ENCODE assay signal across 21 mouse cellular contexts in the genomic region with DNA sequence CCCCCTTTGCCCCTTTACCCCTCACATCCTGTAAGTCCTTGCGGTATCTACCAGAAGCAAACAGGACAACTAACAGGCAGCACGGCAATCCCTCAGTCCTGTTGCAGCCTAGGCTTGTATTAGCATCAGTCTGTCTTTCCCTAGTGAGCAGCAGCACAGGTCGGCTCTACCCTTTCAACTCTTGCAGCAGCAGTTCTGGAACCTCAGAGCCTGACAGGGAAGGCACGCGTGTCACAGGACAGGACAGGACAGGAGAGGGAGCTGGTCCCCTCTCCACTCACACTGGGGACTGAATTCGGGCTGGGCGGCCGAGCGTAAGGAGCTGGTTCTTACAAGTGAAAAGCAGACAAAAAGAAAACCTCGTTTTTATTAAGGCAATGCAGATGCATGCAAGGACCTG. TPM values are rescaled to one million over a fixed set of nuclear protein-coding genes. Genes with fewer than 3 reads are reported as not detected.
DNase-seq lines count a peak whose midpoint lies in the region; ATAC-seq and TF ChIP-seq lines count a peak whose summit lies in the region.
"Had no signal": no experiment of that assay in that cellular context is flagged by ENCODE, and none has a peak within 500 bp of the region (broad histone marks: within the 10 kb centered on the region; RNA-seq: fewer than 3 reads in every experiment).

No protein-coding gene starts in this region.

- H3K4me3 ChIP-seq in midbrain, embryonic 11.5 days (ENCODE audit: low read depth, low read length) = no peak overlapping the region
- no peak overlapping the region for H3K4me3 ChIP-seq in midbrain, embryonic 10.5 days
- no peak overlapping the region for H3K4me3 ChIP-seq in intestine, embryonic 16.5 days (ENCODE audit: low read length)
- peak overlapping the region; percentile 13 for H3K4me3 ChIP-seq in myocyte
- H3K4me3 ChIP-seq: embryonic facial prominence, embryonic 10.5 days; embryonic facial prominence, embryonic 12.5 days; forebrain, embryonic 13.5 days; forebrain, embryonic 15.5 days had no signal

- TF ChIP-seq POLR2A in myocyte (IDR thresholded peaks at IDR 0.05; ENCODE audit: insufficient read length, low read depth) = no peak

- 59% methylated on average over 10 of the region's 10 CpGs for WGBS in midbrain, embryonic 11.5 days
- 60% methylated on average over 10 of the region's 10 CpGs for WGBS in midbrain, embryonic 10.5 days
- 49% methylated on average over 10 of the region's 10 CpGs for WGBS in intestine, embryonic 16.5 days

- H3K9me3 ChIP-seq in midbrain, embryonic 11.5 days (ENCODE audit: control insufficient read depth, low read length) = no peaks in the 10 kb centered on the region
- no peaks in the 10 kb centered on the region for H3K9me3 ChIP-seq in midbrain, embryonic 10.5 days (replicated peaks)
- H3K9me3 ChIP-seq in intestine, embryonic 16.5 days (ENCODE audit: control insufficient read depth, low read length) = no peaks in the 10 kb centered on the region
- H3K9me3 ChIP-seq: embryonic facial prominence, embryonic 10.5 days; embryonic facial prominence, embryonic 12.5 days; forebrain, embryonic 13.5 days; forebrain, embryonic 15.5 days; G1E had no signal

- peak; percentile 78 for DNase-seq in midbrain, embryonic 11.5 days (ENCODE audit: low spot score, missing footprints)
- no peak for DNase-seq in midbrain, embryonic 10.5 days (ENCODE audit: low spot score)
- DNase-seq in heart, postnatal 4 days = no peak
- DNase-seq in left cerebral cortex, postnatal 14 days (ENCODE audit: low spot score in 2 of 2) = no peak
- DNase-seq: adrenal gland, adult 8-10 months; adrenal gland, postnatal 14 days; adrenal gland, postnatal 36 days; cerebellum, adult 11-12 months; cerebellum, adult 9-10 months; cerebellum, postnatal 10 days had no signal

- H3K4me1 ChIP-seq in midbrain, embryonic 11.5 days (ENCODE audit: control insufficient read depth, insufficient read depth, low read length) = peaks cover 8% of the 10 kb centered on the region
- peaks cover 12% of the 10 kb centered on the region for H3K4me1 ChIP-seq in midbrain, embryonic 10.5 days
- peaks cover 9% of the 10 kb centered on the region for H3K4me1 ChIP-seq in intestine, embryonic 16.5 days (ENCODE audit: control insufficient read depth, insufficient read depth, low read length)

- no peak for ATAC-seq in midbrain, embryonic 11.5 days (ENCODE audit: low FRiP score)
- peak; percentile 29; the same call in 1 of the 2 replicates for ATAC-seq in intestine, embryonic 16.5 days
- ATAC-seq: activated CD4-positive, CD25-positive, alpha-beta regulatory T cell, adult 4 months; CD4-positive, CD25-positive, alpha-beta regulatory T cell, adult 4 months; forebrain, embryonic 13.5 days; forebrain, embryonic 15.5 days; Patski had no signal

- no peak overlapping the region for H3ac ChIP-seq in myocyte (ENCODE audit: control insufficient read depth, insufficient read length)

- H3K27ac ChIP-seq in midbrain, embryonic 11.5 days (ENCODE audit: low read depth, low read length) = no peak overlapping the region
- no peak overlapping the region for H3K27ac ChIP-seq in midbrain, embryonic 10.5 days (replicated peaks)
- no peak overlapping the region; the same call in 1 of the 2 replicates for H3K27ac ChIP-seq in intestine, embryonic 16.5 days (ENCODE audit: low read length)
- H3K27ac ChIP-seq: embryonic facial prominence, embryonic 10.5 days; embryonic facial prominence, embryonic 12.5 days; forebrain, embryonic 13.5 days; forebrain, embryonic 15.5 days had no signal

- peaks cover 32% of the 10 kb centered on the region for H3K27me3 ChIP-seq in midbrain, embryonic 11.5 days (ENCODE audit: control insufficient read depth, insufficient read depth, low read length)
- peaks cover 52% of the 10 kb centered on the region for H3K27me3 ChIP-seq in midbrain, embryonic 10.5 days (ENCODE audit: low read depth, poor library complexity, severe bottlenecking)
- peaks cover 33% of the 10 kb centered on the region for H3K27me3 ChIP-seq in intestine, embryonic 16.5 days (replicated peaks; ENCODE audit: control insufficient read depth, insufficient read depth, low read length)
- no peaks in the 10 kb centered on the region for H3K27me3 ChIP-seq in myocyte (ENCODE audit: control insufficient read depth, insufficient read depth, insufficient read length)
- H3K27me3 ChIP-seq: CH12.LX had no signal

- H3K79me2 ChIP-seq in myocyte (ENCODE audit: control insufficient read depth, insufficient read depth) = peaks cover 6% of the 10 kb centered on the region

- H3K36me3 ChIP-seq in midbrain, embryonic 11.5 days (ENCODE audit: control insufficient read depth, insufficient read depth, low read length) = 0 out of 2 replicates have a peak, but pooled peaks cover 3% of the 10 kb centered on the region
- peaks cover 33% of the 10 kb centered on the region for H3K36me3 ChIP-seq in midbrain, embryonic 10.5 days
- H3K36me3 ChIP-seq in intestine, embryonic 16.5 days (ENCODE audit: control insufficient read depth, insufficient read depth, low read length) = no peaks in the 10 kb centered on the region
- no peaks in the 10 kb centered on the region for H3K36me3 ChIP-seq in myocyte (ENCODE audit: control insufficient read depth, insufficient read depth)

- H3K4me2 ChIP-seq in midbrain, embryonic 11.5 days = no peak overlapping the region
- peak overlapping the region; percentile 23; the same call in 1 of the 2 replicates for H3K4me2 ChIP-seq in intestine, embryonic 16.5 days (ENCODE audit: low read depth, low read length)
- H3K4me2 ChIP-seq in myocyte (ENCODE audit: low read depth) = peak overlapping the region; percentile 57
- H3K4me2 ChIP-seq: embryonic facial prominence, embryonic 12.5 days; forebrain, embryonic 13.5 days; forebrain, embryonic 15.5 days had no signal

- no peak overlapping the region for H3K9ac ChIP-seq in midbrain, embryonic 11.5 days (ENCODE audit: low read length)
- no peak overlapping the region for H3K9ac ChIP-seq in intestine, embryonic 16.5 days (ENCODE audit: low read depth, low read length)
- H3K9ac ChIP-seq: embryonic facial prominence, embryonic 12.5 days; forebrain, embryonic 13.5 days; forebrain, embryonic 15.5 days had no signal

- intact Hi-C loops in left cerebral cortex, postnatal 14 days (cut with DNase I) = no loop called here

TF ChIP-seq in myocyte, 11 proteins besides CTCF, POLR2A, EP300 and RAD21:
- TF ChIP-seq REST (IDR thresholded peaks at IDR 0.05; ENCODE audit: insufficient read depth, insufficient read length) (no peak), USF1 (IDR thresholded peaks at IDR 0.05; ENCODE audit: low read depth) (no peak), POLR2AphosphoS2 (IDR thresholded peaks at IDR 0.05; ENCODE audit: insufficient read length, low read depth) (no peak), E2F4 (IDR thresholded peaks at IDR 0.05; ENCODE audit: insufficient read depth) (no peak), TCF12 (IDR thresholded peaks at IDR 0.05; ENCODE audit: insufficient read depth, poor library complexity, severe bottlenecking) (no peak), SRF (IDR thresholded peaks at IDR 0.05; ENCODE audit: control insufficient read depth, insufficient read length, low read depth) (no peak), MYOG (IDR thresholded peaks at IDR 0.05; ENCODE audit: control insufficient read depth in 1 of 3, insufficient read depth in 1 of 3, insufficient read length in 2 of 3, low read depth in 2 of 3) (no peak), MAX (IDR thresholded peaks at IDR 0.05; ENCODE audit: low read depth) (no peak), MYOD1 (IDR thresholded peaks at IDR 0.05; ENCODE audit: control insufficient read depth in 1 of 3, insufficient read length in 2 of 3, low read depth in 2 of 3) (no peak), TCF3 (IDR thresholded peaks at IDR 0.05; ENCODE audit: insufficient read length, low read depth) (no peak), CEBPB (IDR thresholded peaks at IDR 0.05; ENCODE audit: insufficient read depth, poor library complexity, severe bottlenecking) (no peak)
TF ChIP-seq in myocyte: peak in this region for 0.

RNA-seq across cellular contexts. Expression of a gene that starts 2.2 kb away (rescaled TPM):
- polyA plus RNA-seq in midbrain, embryonic 11.5 days (2014; fragmentation: Nextera tagmentation; extraction: Ambion mirVana) = 0.17 TPM in 1 of 2 replicates, not detected in the other
- 0.23 and 0.87 TPM in 2 replicates for polyA plus RNA-seq in midbrain, embryonic 10.5 days (2016; fragmentation: Nextera tagmentation; extraction: Ambion mirVana)
- 11.1 and 14.3 TPM in 2 replicates for polyA plus RNA-seq in intestine, embryonic 16.5 days (2015; fragmentation: Nextera tagmentation; extraction: Ambion mirVana)
- 9,007 TPM for polyA plus RNA-seq in myocyte (2012; fragmentation: generic; extraction: Trizol)
- 100 to 1,000 TPM; 369 to 594 TPM for total RNA-seq in heart, postnatal 4 days (2021)
- 10 to 100 TPM in 1 of 2 experiments, 1 to 10 TPM in 1; 9.3 to 11.5 TPM for total RNA-seq in left cerebral cortex, postnatal 14 days (2021)
- total RNA-seq: CH12.LX, G1E had no signal

RNA-seq across cellular contexts. Expression of a gene that starts 36.8 kb away (rescaled TPM):
- polyA plus RNA-seq in midbrain, embryonic 11.5 days (2014; fragmentation: Nextera tagmentation; extraction: Ambion mirVana) = 7.5 and 7.9 TPM in 2 replicates
- polyA plus RNA-seq in midbrain, embryonic 10.5 days (2016; fragmentation: Nextera tagmentation; extraction: Ambion mirVana) = 7.8 and 8.6 TPM in 2 replicates
- polyA plus RNA-seq in intestine, embryonic 16.5 days (2015; fragmentation: Nextera tagmentation; extraction: Ambion mirVana) = 2.3 and 2.7 TPM in 2 replicates
- polyA plus RNA-seq in myocyte (2012; fragmentation: generic; extraction: Trizol) = 2.3 TPM
- 1 to 10 TPM; 4.6 to 5.4 TPM for total RNA-seq in heart, postnatal 4 days (2021)
- total RNA-seq in left cerebral cortex, postnatal 14 days (2021) = 10 to 100 TPM; 69.8 to 73.6 TPM

RNA-seq across cellular contexts. Expression of a gene that starts 52.3 kb away (rescaled TPM):
- 54.2 and 61.7 TPM in 2 replicates for polyA plus RNA-seq in midbrain, embryonic 11.5 days (2014; fragmentation: Nextera tagmentation; extraction: Ambion mirVana)
- 54.5 and 56.1 TPM in 2 replicates for polyA plus RNA-seq in midbrain, embryonic 10.5 days (2016; fragmentation: Nextera tagmentation; extraction: Ambion mirVana)
- polyA plus RNA-seq in intestine, embryonic 16.5 days (2015; fragmentation: Nextera tagmentation; extraction: Ambion mirVana) = 24.4 and 26.4 TPM in 2 replicates
- polyA plus RNA-seq in myocyte (2012; fragmentation: generic; extraction: Trizol) = 11.7 TPM
- total RNA-seq in heart, postnatal 4 days (2021) = 10 to 100 TPM; 20.1 to 21.5 TPM
- total RNA-seq in left cerebral cortex, postnatal 14 days (2021) = 10 to 100 TPM; 18.3 to 22.8 TPM

Comparison
In these comparisons a context has a peak if more than half of its experiments do, and no peak if none do; other contexts are left out.
1. RNA of a gene that starts 2.2 kb away (polyA plus RNA-seq): 9,007 TPM in myocyte (single experiment); 11.1 to 14.3 TPM in intestine, embryonic 16.5 days, 0.23 to 0.87 TPM in midbrain, embryonic 10.5 days and 0.17 TPM in midbrain, embryonic 11.5 days; every median in the first group is over 100 times any median in the second.